In the genomic region with DNA sequence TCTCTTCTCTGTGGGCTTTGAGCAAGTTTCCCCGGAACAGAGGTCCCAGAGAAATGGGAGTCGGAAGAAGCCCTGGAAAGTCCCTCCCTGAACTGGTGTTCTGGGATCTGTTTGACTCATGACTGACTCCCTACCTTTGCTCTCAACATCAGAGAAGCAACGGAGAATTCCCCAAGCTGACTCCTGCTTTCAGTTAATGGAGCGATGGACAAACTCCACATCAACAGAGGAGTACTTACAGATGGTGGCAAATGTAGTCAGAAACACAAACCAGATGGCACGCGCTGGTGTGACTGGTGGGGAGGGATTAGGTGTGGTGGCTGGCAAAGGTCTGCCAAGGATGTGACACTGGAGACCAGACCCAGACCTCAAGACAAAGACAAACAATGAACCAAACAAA, we compare ENCODE assay signal across 9 mouse cellular contexts. TPM values are rescaled to one million over a fixed set of nuclear protein-coding genes. Genes with fewer than 3 reads are reported as not detected.
A peak's percentile ranks its signal among the peaks of the same experiment; 100 is the strongest.
DNase-seq lines count a peak whose midpoint lies in the region; ATAC-seq and TF ChIP-seq lines count a peak whose summit lies in the region.
"Had no signal": no experiment of that assay in that cellular context is flagged by ENCODE, and none has a peak within 500 bp of the region (broad histone marks: within the 10 kb centered on the region; RNA-seq: fewer than 3 reads in every experiment).

No protein-coding gene starts in this region.

- H3K4me1 ChIP-seq in kidney, postnatal 0 days (replicated peaks; ENCODE audit: insufficient read depth, low read length), result no peaks in the 10 kb centered on the region
- H3K4me1 ChIP-seq in embryonic facial prominence, embryonic 14.5 days (ENCODE audit: control insufficient read depth, insufficient read depth, low read length), result peaks cover 4% of the 10 kb centered on the region; the same call in 1 of the 2 replicates
- peaks cover 6% of the 10 kb centered on the region for H3K4me1 ChIP-seq in intestine, embryonic 15.5 days (replicated peaks)
- peaks cover 5% of the 10 kb centered on the region; the same call in 1 of the 2 replicates for H3K4me1 ChIP-seq in neural tube, embryonic 13.5 days (replicated peaks)

- no peaks in the 10 kb centered on the region for H3K27me3 ChIP-seq in kidney, postnatal 0 days (ENCODE audit: insufficient read depth, low read length)
- H3K27me3 ChIP-seq in embryonic facial prominence, embryonic 14.5 days (replicated peaks; ENCODE audit: control insufficient read depth, insufficient read depth, low read length), result no peaks in the 10 kb centered on the region
- H3K27me3 ChIP-seq in intestine, embryonic 15.5 days (replicated peaks), result peaks cover 3% of the 10 kb centered on the region
- H3K27me3 ChIP-seq in neural tube, embryonic 13.5 days, result peaks cover 34% of the 10 kb centered on the region

- no peak overlapping the region for H3K27ac ChIP-seq in kidney, postnatal 0 days
- H3K27ac ChIP-seq in embryonic facial prominence, embryonic 14.5 days (replicated peaks; ENCODE audit: low read depth, low read length), result no peak overlapping the region
- no peak overlapping the region for H3K27ac ChIP-seq in intestine, embryonic 15.5 days
- H3K27ac ChIP-seq in neural tube, embryonic 13.5 days (replicated peaks), result no peak overlapping the region

- DNase-seq in kidney, postnatal 0 days (ENCODE audit: low spot score), result no peak
- DNase-seq in kidney, adult 9 months, result no peak
- no peak for DNase-seq in embryonic facial prominence, embryonic 14.5 days (ENCODE audit: low spot score)
- no peak for DNase-seq in right cerebral cortex, adult 2 months (ENCODE audit: low spot score in 2 of 2)
- no peak for DNase-seq in kidney, postnatal 10 days
- DNase-seq in heart, postnatal 4 days, result no peak

- H3K36me3 ChIP-seq in kidney, postnatal 0 days (ENCODE audit: insufficient read depth, low read length), result no peaks in the 10 kb centered on the region
- H3K36me3 ChIP-seq in embryonic facial prominence, embryonic 14.5 days (ENCODE audit: control insufficient read depth, insufficient read depth, low read length), result no peaks in the 10 kb centered on the region
- H3K36me3 ChIP-seq in intestine, embryonic 15.5 days, result no peaks in the 10 kb centered on the region
- no peaks in the 10 kb centered on the region for H3K36me3 ChIP-seq in neural tube, embryonic 13.5 days

- 45% methylated on average over 6 of the region's 6 CpGs for WGBS in kidney, postnatal 0 days
- 38% methylated on average over 6 of the region's 6 CpGs for whole genome bisulfite sequencing in embryonic facial prominence, embryonic 14.5 days
- WGBS in intestine, embryonic 15.5 days, result 47% methylated on average over 6 of the region's 6 CpGs
- WGBS in neural tube, embryonic 13.5 days, result 73% methylated on average over 6 of the region's 6 CpGs

- H3K4me3 ChIP-seq in kidney, postnatal 0 days (replicated peaks; ENCODE audit: low read depth, low read length), result no peak overlapping the region
- peak overlapping the region; percentile 23 for H3K4me3 ChIP-seq in embryonic facial prominence, embryonic 14.5 days (ENCODE audit: low read depth, low read length)
- peak overlapping the region; percentile 20; the same call in 1 of the 2 replicates for H3K4me3 ChIP-seq in intestine, embryonic 15.5 days (replicated peaks)
- H3K4me3 ChIP-seq in neural tube, embryonic 13.5 days, result no peak overlapping the region

- H3K4me2 ChIP-seq in kidney, postnatal 0 days (ENCODE audit: low read length), result peak overlapping the region; percentile 37
- H3K4me2 ChIP-seq in embryonic facial prominence, embryonic 14.5 days (ENCODE audit: low read depth, low read length), result peak overlapping the region; percentile 47
- H3K4me2 ChIP-seq in intestine, embryonic 15.5 days (replicated peaks), result peak overlapping the region; percentile 50
- peak overlapping the region; percentile 39 for H3K4me2 ChIP-seq in neural tube, embryonic 13.5 days

- no peak overlapping the region for H3K9ac ChIP-seq in kidney, postnatal 0 days (ENCODE audit: low read depth, low read length)
- peak overlapping the region; percentile 22; the same call in 1 of the 2 replicates for H3K9ac ChIP-seq in embryonic facial prominence, embryonic 14.5 days (ENCODE audit: low read depth, low read length)
- H3K9ac ChIP-seq in intestine, embryonic 15.5 days, result peak overlapping the region; percentile 15; the same call in 1 of the 2 replicates
- peak overlapping the region; percentile 31; the same call in 1 of the 2 replicates for H3K9ac ChIP-seq in neural tube, embryonic 13.5 days

- no peaks in the 10 kb centered on the region for H3K9me3 ChIP-seq in kidney, postnatal 0 days (replicated peaks; ENCODE audit: low read length)
- H3K9me3 ChIP-seq in embryonic facial prominence, embryonic 14.5 days (ENCODE audit: control insufficient read depth, low read length), result no peaks in the 10 kb centered on the region
- H3K9me3 ChIP-seq in intestine, embryonic 15.5 days, result no peaks in the 10 kb centered on the region
- no peaks in the 10 kb centered on the region for H3K9me3 ChIP-seq in neural tube, embryonic 13.5 days

- TF ChIP-seq CTCF in kidney, postnatal 0 days (IDR thresholded peaks at IDR 0.05; ENCODE audit: low read depth), result no peak

- no peak for ATAC-seq in kidney, postnatal 0 days (replicated peaks; ENCODE audit: low FRiP score, low read depth)
- ATAC-seq in embryonic facial prominence, embryonic 14.5 days (ENCODE audit: low read depth), result no peak
- no peak for ATAC-seq in intestine, embryonic 15.5 days
- no peak for ATAC-seq in neural tube, embryonic 13.5 days (ENCODE audit: low read depth)

RNA-seq across cellular contexts. Expression of a gene that starts 5.8 kb away (rescaled TPM):
- polyA plus RNA-seq in kidney, postnatal 0 days (2015; fragmentation: Nextera tagmentation; extraction: Ambion mirVana), result 0.27 and 0.36 TPM in 2 replicates
- polyA plus RNA-seq in embryonic facial prominence, embryonic 14.5 days (2014; fragmentation: Nextera tagmentation; extraction: Ambion mirVana), result 0.62 and 4.8 TPM in 2 replicates
- polyA plus RNA-seq in intestine, embryonic 15.5 days (2015; fragmentation: Nextera tagmentation; extraction: Ambion mirVana), result 0.35 and 0.43 TPM in 2 replicates
- polyA plus RNA-seq in neural tube, embryonic 13.5 days (2015; fragmentation: Nextera tagmentation; extraction: Ambion mirVana), result 0.22 and 0.23 TPM in 2 replicates
- not detected for total RNA-seq in heart, postnatal 4 days (2021)
- total RNA-seq: granulocyte monocyte progenitor cell, adult 5-6 weeks had no signal

RNA-seq across cellular contexts. Expression of a gene that starts 25.3 kb away (rescaled TPM):
- polyA plus RNA-seq in kidney, postnatal 0 days (2015; fragmentation: Nextera tagmentation; extraction: Ambion mirVana), result 0.54 and 0.69 TPM in 2 replicates
- polyA plus RNA-seq in embryonic facial prominence, embryonic 14.5 days (2014; fragmentation: Nextera tagmentation; extraction: Ambion mirVana), result 0.39 and 1.9 TPM in 2 replicates
- 0.19 and 0.29 TPM in 2 replicates for polyA plus RNA-seq in intestine, embryonic 15.5 days (2015; fragmentation: Nextera tagmentation; extraction: Ambion mirVana)
- polyA plus RNA-seq in neural tube, embryonic 13.5 days (2015; fragmentation: Nextera tagmentation; extraction: Ambion mirVana), result 0.59 and 1.2 TPM in 2 replicates
- total RNA-seq in heart, postnatal 4 days (2021), result under 1 TPM in 1 of 2 experiments, not detected in 1; 0.45 TPM
- total RNA-seq: granulocyte monocyte progenitor cell, adult 5-6 weeks had no signal

RNA-seq across cellular contexts. Expression of a gene that starts 28.6 kb away (rescaled TPM):
- 0.25 and 0.31 TPM in 2 replicates for polyA plus RNA-seq in kidney, postnatal 0 days (2015; fragmentation: Nextera tagmentation; extraction: Ambion mirVana)
- polyA plus RNA-seq in embryonic facial prominence, embryonic 14.5 days (2014; fragmentation: Nextera tagmentation; extraction: Ambion mirVana), result 0.14 and 0.63 TPM in 2 replicates
- polyA plus RNA-seq in intestine, embryonic 15.5 days (2015; fragmentation: Nextera tagmentation; extraction: Ambion mirVana), result 0.29 and 0.34 TPM in 2 replicates
- 0.18 and 0.32 TPM in 2 replicates for polyA plus RNA-seq in neural tube, embryonic 13.5 days (2015; fragmentation: Nextera tagmentation; extraction: Ambion mirVana)
- under 1 TPM; 0.29 to 0.65 TPM for total RNA-seq in heart, postnatal 4 days (2021)
- total RNA-seq: granulocyte monocyte progenitor cell, adult 5-6 weeks had no signal

RNA-seq across cellular contexts. Expression of a gene that starts 30.8 kb away (rescaled TPM):
- polyA plus RNA-seq in kidney, postnatal 0 days (2015; fragmentation: Nextera tagmentation; extraction: Ambion mirVana), result 0.42 and 0.50 TPM in 2 replicates
- 0.21 and 0.45 TPM in 2 replicates for polyA plus RNA-seq in embryonic facial prominence, embryonic 14.5 days (2014; fragmentation: Nextera tagmentation; extraction: Ambion mirVana)
- polyA plus RNA-seq in intestine, embryonic 15.5 days (2015; fragmentation: Nextera tagmentation; extraction: Ambion mirVana), result 0.62 and 0.70 TPM in 2 replicates
- polyA plus RNA-seq in neural tube, embryonic 13.5 days (2015; fragmentation: Nextera tagmentation; extraction: Ambion mirVana), result 0.61 TPM in 1 of 2 replicates, not detected in the other
- total RNA-seq in heart, postnatal 4 days (2021), result under 1 TPM; 0.23 to 0.29 TPM
- total RNA-seq: granulocyte monocyte progenitor cell, adult 5-6 weeks had no signal

RNA-seq across cellular contexts. Expression of a gene that starts 46.6 kb away (rescaled TPM):
- polyA plus RNA-seq in kidney, postnatal 0 days (2015; fragmentation: Nextera tagmentation; extraction: Ambion mirVana), result 0.17 and 0.61 TPM in 2 replicates
- polyA plus RNA-seq in embryonic facial prominence, embryonic 14.5 days (2014; fragmentation: Nextera tagmentation; extraction: Ambion mirVana), result 0.22 TPM in 1 of 2 replicates, not detected in the other
- polyA plus RNA-seq in intestine, embryonic 15.5 days (2015; fragmentation: Nextera tagmentation; extraction: Ambion mirVana), result 0.14 and 0.15 TPM in 2 replicates
- polyA plus RNA-seq in neural tube, embryonic 13.5 days (2015; fragmentation: Nextera tagmentation; extraction: Ambion mirVana), result 0.17 TPM in 1 of 2 replicates, not detected in the other
- total RNA-seq in heart, postnatal 4 days (2021), result 1 to 10 TPM; 3.8 to 5.0 TPM
- total RNA-seq: granulocyte monocyte progenitor cell, adult 5-6 weeks had no signal

Comparison
In these comparisons a context has a peak if more than half of its experiments do, and no peak if none do; other contexts are left out.
1. H3K4me3 ChIP-seq: peak in embryonic facial prominence, embryonic 14.5 days (single experiment) and intestine, embryonic 15.5 days (single experiment); none in kidney, postnatal 0 days (single experiment) and neural tube, embryonic 13.5 days (single experiment).
2. Peak in every context shown above with its lines, with median percentiles within 50 percentile points of each other: H3K4me2 ChIP-seq.